Mouse (Mus musculus) lung, postnatal 10 days (tissue): Measurements from ENCODE around the gene Mrpl55.
A peak's percentile ranks its signal among the peaks of the same experiment; 100 is the strongest.
"Not testable (repeated sequence)": the region's sequence is repeated elsewhere in the genome, so short reads cannot be mapped to it uniquely, and the experiment has no call there.

Experiments used
- DNase-seq: peaks from one replicate; pipeline ENCODE4 v3.0.0; 2021

The Mrpl55 gene

DNA sequence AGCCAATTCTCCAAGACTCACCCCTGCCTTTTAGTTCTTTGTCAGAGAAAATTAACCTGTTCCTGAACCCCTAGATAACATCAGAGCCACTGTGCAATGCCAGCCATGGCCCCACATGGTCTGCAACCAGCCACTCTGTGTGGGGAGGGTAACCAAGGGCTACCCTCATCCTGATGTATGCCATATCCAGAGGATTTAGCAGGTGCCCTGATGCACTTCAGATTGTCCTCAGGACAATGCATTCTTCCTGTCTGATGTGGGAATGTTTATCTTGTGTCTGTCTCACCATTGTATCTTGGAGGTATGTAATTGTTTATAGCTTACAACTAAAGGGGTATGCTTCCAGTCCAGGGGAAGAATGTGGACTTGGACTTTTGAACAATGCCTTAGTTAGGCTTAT, 6.1 kb upstream of the Mrpl55 start:
- DNase-seq = peak; percentile 61

DNA sequence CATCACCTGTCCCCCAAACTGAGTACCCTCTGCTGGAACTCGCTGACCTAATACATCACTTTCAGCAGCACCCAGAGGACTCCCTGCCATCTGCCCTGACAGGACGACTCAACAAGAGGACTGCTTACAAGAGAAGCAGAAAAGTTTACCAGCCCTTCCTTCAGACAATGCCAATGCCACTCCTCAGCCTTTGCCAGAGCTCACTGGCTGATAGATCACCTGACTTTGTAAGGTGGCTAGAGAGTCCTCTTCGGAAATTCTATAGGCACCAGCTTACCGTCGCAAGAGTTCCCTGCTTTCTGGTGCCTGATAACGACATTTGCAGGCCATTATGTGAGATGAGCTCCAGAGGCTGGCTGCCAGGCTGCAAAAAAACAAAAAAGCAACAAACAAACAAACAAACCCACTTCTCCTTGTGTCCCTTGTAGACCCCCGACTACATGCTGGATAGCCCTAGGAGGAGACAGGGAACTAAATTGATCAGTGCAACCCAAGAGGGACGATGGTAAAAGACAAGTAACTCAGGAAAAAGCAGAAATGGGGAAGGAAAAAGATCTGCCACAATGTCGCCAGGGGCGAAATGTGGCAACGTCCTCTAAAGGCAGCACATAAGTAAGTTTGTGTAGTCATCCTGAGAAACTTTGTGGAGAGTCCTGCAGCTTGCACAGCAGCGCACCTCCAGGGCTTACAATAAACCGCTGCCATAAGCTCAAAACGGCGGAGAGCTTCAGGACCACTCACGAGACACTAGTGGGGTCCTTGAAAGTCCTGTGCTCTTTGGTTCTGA, 877 bp upstream of the Mrpl55 start:
- DNase-seq = no peak

DNA sequence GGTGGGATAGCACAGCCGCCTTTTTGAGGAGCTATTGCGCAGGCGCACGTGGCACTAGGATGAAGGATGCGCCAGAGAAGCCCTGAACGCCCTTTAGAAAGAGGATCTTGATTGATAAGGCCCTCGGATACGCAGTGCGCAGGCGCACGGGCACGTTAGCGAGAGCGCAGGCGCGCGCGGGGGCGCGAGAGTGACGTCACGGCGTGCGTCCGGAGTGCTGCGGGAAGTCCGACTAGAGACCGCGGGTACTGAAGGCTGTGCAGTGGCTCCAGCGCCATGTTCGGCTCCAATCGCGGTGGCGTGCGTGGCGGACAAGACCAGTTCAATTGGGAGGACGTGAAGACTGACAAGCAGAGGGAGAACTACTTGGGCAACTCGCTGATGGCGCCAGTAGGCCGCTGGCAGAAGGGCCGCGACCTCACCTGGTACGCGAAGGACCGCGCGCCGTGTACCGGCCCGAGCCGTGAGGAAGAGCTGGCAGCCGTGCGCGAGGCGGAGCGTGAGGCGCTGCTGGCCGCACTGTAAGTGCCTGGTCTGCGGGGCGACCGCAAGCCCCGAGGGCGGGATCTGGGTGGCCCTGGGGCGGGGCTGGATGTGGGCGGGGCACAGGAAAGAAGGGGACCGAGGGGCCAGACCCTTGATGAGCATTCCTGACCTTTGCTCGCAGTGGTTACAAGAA, 6.0 kb downstream of the Mrpl55 start, which contains the start of gene 2310033P09Rik:
Gene 2310033P09Rik, plus strand, starts transcription at position 169 of the 679 bp plus-strand sequence.
- DNase-seq = peak; percentile 95

DNA sequence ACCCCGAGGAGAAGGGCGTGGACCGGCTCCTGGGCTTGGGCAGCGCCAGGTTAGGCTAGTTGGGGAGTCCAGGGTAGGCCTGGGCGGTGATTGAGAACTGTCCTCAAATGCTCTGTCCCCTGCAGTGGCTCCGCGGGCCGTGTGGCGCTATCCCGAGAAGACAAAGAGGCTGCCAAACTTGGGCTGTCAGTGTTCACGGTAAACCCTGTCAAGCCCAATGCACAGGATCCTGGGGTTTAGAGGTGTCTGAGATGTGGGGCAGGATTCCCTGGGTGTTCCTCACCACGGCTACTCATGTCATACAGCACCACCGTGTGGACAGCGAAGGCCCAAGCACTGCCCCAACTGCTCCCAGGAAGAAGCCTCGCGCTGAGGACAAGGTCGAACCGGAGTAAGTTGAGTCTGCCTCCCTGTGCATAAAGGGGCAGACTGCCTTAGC, 6.7 kb downstream of the Mrpl55 start:
- peak; percentile 87 for DNase-seq

DNA sequence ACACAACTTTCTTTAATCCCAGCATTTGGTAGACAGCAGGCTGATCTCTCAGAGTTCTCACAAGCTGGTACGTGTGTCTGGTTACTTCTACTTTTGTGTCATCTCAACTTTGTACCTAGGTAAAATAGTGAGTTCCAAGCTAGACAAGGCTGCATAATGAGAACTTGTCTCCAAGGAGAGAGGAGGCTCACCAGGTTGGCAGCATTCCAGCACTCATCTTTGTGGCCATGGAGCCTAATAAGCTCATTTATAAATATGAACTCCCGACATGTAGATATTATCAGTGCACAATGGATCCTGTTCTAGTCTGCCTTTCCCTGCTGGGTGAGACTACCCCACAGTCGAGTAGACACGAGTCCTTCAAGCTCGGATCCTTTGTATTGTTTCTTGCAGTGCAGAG, 7.3 kb downstream of the Mrpl55 start:
- DNase-seq = no peak

DNA sequence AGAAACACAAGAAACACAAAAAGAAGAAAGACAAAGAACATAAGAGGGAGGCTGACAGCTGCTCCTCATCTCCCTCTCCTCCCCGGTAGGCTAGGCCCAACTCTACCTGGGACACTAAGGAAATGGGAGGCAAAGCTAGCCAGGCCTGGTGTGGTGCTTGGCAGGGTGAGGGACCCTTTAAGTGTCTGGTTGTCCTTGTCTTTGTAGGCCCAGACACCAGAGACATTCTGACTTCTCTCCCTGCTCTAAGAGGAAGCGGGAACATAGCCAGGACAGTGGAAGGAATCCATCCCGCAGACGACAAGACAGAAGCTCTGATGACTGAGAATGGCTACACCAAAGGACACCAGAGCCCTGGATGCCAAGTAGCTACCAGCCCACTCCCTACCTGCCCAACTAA, 7.7 kb downstream of the Mrpl55 start:
- DNase-seq = no peak

DNA sequence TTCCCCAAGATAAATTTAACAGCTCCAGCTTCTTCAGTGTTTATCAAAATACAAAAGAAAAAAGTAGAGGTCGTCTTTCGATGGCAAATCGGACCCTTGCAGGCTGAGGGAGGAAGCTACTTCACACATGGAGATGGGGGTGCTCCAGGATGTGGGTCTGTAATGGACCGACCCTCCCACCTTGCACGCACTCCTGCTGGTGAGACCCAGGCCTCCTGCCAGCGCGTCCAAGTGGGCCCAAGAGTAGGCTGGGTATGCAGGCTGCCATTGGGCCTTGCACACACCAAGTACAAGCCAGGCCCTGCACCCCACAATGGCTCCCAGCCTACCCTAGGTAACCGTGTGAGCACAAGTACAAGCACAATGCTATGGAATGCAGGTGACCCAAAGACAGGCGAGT, 9.3 kb downstream of the Mrpl55 start:
- DNase-seq = not testable (repeated sequence)

DNA sequence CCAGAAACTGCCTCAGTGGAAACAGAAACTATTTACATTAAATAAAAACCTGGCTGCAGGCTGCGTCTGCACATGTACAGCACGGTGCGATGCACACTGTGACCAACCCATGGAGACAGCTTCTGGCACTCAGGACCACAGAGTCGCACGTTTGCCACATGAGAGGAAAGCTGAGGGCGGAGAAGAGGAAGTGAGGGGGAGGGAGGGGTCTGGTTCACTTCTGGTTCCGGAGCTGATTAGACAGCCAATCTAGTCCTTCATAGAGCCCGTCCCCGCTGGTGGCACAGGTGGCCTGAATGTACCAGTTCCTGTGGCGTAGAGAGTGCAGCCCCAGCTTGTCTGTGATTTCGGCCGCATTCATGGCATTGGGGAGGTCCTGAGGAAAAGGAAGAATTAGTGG, 10.0 kb downstream of the Mrpl55 start:
- not testable (repeated sequence) for DNase-seq

DNA sequence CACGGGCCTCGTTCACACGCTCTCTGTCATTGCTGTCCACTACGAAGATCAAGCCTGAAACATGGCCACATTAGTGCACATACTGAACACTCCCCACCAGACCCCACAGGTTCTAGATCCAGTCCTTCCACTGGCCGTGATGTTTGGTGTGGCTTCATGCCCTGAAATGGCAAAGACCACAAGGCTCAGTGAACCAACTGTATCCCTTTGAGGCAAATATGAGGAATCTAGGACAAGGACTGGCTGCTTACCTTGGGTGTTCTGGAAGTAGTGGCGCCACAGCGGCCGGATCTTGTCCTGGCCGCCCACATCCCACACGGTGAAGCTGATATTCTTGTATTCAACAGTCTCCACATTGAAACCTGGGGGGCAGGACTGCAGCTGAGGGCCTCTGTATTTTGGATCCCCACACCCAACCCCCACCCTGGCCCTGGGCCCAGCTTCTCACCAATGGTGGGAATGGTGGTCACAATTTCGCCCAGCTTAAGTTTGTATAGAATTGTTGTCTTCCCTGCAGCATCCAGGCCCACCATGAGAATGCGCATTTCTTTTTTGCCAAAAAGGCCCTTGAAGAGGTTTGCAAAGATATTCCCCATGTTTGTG, 10.7 kb downstream of the Mrpl55 start:
- DNase-seq = no peak

DNA sequence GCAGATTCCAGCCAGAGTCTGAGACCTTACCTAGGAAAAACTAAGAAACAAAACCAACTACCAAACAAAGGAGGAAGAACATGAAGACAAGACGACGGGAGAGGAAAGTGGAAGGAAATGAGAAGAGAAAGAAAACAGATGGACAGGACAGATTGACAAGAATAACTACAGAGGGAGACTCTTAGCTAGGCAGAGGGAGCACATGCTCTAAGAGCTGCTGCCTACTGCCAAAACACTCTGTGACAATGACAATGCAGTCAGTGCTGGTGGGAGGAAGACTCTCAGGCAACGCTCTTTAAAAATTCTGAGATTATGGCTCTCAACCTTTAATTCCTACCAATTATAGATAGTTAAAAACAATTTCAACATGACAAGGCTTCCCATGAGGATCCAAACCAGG, 14.7 kb downstream of the Mrpl55 start:
- no peak for DNase-seq

DNA sequence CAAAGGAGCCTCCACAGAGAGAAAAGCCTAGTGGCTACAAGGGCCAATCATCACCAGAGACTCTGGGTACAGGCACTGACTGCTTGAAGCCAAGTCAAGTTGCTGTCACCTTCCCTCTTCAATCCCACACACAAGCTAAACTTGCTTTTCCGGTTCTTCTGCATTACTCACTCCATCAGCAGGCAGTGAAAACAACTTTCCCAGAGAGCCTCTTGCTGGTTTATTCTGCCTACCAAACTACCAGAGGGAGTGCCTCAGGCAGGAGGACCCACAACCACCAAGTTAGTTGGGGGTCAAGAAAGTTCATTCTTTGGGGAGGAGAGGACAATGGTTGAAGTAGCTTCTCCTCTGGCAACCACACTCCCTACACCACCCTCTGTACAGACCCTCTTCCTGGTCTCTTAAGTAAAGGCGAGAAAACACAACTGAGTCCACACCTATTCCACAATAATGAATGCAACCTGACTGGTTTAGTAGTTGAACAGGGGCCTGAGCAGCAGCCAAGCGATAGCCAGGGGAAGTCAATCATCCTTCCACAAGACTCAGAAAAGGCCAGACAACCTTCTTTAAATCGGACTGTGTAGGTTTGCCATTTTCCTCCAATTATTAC, 16.2 kb downstream of the Mrpl55 start:
- peak; percentile 63 for DNase-seq

DNA sequence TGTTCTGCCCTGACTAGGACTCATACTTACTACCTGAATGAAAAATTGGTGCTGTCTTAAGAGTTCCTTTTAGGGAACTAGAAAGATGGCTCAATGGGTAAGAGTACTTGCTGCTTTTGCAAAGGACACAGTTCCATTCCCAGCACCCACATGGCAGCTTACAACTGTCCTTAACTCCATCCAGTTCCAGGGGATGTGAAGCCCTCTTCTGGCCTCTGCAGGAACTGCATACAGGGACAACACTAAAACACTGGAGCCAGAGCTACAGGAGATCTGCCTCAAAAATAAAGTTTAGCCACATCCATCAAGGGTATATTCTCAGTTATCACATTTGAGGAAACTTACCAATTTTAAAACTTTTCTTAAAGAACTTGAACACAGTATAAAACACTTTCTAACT, 16.8 kb downstream of the Mrpl55 start:
- DNase-seq = peak; percentile 63

DNA sequence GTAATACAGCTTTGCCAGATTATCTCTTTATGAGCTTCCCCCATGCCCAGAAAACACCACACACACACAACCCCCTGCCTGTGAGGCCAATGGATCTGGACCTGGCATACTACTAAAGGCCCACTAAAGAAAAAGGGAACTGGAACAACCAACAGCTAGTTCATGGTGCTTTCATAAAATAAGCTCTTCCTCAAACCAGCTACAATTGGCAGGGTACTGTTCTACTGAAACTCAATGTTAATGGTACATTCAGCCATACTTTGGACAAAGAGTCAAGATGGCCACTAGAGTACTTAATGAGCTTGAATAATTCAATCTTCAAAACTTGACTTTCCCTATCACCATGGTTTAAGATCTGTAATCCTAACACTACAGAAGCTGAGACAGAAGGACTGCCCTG, 19.3 kb downstream of the Mrpl55 start:
- no peak for DNase-seq

DNA sequence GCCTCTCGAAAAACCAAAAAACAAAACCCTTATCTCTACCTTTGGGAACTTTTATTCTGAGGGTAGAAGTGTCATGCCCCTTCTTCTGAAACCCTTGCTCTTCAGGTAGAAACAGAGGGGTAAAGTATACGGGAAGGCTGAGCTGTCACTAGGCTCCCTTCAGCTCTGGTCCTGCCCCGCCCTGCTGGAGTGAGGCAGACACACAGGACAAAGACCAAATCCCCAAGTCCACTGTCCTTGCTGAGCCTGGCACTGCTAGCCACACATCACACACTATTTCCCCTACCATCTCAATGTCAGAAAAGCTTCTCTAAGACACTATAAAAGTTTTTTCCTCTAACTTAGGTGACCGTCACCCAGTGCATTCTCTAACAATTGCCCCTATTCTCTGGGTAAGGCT, 20.0 kb downstream of the Mrpl55 start:
- DNase-seq = no peak

DNA sequence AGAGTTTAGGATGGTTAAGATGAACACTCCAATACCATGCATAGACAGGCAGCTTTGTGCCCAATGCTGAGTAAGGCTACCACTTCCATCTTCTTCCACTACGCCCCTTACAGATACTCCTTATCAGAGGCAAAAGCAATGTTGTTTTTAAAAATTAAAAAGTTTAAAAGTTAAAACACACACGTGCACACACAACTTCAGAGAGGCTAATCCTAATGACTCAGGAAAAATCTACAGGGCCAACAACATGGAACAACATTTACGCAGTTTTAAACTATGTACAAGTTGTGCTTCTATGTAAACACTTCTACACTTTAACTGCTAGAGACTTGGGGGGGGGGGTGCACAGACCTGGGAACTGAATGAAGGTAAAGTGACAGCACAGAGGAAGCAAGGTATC, 21.7 kb downstream of the Mrpl55 start:
- no peak for DNase-seq

DNA sequence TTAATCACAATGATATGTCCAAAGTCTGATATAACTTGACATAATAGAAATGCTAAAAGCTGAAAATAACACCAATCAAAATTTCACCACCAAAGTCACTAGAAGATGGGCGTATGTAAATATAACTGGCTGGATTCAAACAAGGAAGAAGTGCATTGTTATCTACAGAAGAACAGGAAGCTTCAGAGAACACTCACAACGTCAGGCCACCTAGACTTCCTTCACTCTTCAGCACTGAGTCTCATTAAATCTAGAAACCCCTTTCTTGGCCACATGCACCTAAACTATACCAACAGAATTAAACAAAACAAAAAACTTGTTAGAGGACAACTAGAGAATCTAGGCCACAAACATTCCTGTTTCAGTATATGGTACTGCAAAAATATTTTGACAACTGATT, 22.2 kb downstream of the Mrpl55 start:
- no peak for DNase-seq

DNA sequence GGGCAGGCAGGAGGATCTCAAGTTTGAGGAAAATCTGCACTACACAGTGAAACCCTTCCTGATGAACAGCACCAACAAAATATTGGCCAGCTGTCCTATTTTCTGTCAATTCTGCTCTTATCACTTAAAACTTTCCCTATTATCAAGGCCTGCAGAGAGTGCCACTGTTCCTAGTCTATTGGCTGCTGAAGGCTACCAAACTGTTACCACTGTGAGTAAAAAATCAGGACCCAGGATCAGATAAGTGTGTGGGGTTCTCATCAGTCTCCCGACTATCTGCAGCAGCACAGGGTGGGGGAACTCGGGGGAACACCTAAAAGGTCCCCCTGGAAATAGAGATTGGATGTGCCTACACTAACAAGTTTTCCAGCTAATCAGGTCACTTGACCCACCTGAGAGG, 22.9 kb downstream of the Mrpl55 start:
- DNase-seq = no peak

DNA sequence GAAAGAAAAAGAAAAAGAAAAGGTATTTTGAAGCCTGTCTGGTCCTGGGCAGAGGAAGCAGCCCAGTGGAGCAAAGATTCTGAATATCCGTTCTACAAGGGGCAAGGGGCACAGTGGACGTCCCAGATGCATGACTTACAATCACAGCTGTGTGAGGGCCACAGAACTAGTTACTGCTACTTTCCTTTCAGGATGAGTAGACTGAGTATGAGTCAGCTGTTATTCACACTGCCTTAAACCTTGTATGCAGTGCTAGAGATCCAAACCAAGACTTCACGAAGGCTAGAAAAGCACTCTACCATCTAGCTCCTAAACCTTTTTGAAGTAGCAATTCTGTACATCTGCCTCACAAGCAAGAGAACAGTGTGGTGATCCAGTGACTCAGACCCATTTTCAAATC, 24.0 kb downstream of the Mrpl55 start:
- no peak for DNase-seq

DNA sequence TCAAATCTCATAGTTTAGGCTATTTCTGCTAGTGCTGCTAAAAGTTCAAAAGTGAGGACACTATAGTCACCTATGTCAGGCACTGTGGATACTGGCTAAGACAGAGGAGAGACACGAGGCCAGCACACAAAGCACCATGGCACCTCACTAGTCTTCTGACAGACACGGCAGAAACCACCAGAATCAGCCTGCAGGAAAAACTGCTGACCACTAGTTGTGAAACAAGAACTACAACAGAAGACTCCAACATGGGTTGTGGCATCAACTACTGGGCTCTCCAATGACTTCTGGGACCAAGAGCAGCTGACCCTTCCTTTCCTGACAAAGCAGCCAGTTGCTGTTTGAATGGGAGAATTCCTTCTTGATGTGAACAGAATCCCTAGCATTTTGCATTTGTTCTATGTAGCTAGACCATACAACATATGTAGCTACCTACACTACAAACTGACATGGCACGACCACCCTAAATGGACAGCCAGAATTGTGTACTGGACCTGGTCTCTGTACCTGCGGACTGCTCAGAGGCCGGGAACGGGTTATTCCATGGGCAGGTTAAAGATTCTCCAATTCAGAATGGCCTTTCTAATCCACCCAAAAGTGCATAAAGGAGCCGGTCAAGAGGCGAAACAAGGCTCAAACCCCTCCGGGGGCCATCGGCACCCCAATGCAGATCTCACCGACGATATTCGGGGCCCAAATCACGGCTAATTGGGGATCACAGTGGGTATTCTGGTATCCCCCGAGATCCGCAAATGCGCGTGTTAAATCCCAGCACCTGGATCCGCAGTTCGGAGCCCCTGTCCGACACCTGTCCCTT, 24.7 kb downstream of the Mrpl55 start:
- DNase-seq = peak; percentile 42

DNA sequence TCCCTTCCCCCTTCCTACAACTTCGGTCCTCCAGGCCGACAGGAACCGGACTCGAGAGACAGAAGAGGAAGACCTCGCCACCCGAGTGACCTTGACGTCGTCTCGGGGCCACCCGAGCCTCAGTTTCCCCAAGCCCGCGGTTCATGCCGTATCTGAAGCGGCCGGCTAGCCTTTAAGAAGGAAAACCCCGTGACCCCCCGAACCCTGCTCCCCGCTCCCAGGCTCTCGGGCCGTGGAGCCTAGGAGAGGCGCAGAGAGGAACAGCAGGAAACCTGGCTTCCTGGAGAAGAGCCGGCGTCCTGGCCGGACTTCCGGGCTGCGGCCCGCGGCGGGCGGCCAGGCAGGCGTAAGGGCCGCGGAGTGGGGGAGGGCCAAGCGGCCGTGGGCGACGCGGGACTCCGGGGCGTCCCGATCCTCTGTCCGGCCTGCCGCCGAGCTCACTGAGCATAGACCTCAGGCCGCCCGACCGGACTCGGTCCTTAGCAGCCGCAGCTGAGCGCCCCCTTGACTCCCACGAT, 25.4 kb downstream of the Mrpl55 start:
- DNase-seq = peak; percentile 74

DNA sequence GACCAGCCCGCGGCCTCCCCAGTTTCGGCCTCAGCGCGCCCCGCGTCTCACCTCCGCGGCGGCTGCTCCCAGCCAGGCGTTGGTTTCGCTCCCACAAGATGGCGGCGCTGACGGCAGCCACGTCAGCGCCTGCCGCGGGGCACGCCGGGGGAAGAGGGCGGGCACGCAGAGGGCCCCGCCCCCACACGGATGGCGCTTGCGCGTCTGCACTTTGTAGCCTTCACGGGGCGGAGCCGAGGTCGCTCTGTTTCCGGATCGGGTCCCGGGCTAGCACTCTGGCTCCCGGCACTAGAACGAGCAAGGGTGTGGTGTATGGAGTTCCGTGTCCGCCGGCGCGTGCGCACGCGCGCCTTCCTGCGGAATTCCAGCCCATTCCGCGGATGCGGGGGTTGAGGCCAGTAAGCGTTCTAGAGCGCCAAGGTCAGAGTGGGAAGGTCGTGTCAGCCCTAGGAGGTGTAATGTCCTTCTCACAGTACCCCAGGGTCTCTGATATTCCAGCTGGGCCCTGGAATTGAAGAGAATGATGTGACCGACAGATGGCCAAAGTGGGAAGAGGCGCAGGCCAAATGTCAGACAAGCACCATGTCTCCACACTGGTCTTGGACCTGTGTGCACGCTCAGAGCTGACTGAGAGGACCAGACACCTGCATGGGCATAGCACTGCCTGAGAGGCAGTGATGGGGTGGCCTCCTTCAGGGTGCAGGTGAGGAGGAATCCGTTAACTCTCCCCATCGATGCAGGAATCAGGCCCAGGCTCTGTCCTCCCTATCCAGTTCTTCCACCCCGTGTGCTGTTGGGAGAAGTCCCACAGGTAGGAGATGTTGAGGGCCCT, 26.1 kb downstream of the Mrpl55 start, which contains the start of gene Arf1:
Gene Arf1, minus strand, starts transcription at position 149 of the 832 bp plus-strand sequence.
- DNase-seq = peak; percentile 96
